Mouse (Mus musculus) kidney, postnatal 36 days (tissue): Measurements from ENCODE around the gene Slc25a45.

Experiments used
- DNase-seq, 2 experiments: peaks; one replicate each; pipeline ENCODE4 v3.0.0; 2021 to 2022; ENCODE audit warnings: mixed read lengths in 2 of 2

The Slc25a45 gene

GRCm38 (mm10) chr19:5856604-5857003 is 21.0 kb upstream of the Slc25a45 start:
- DNase-seq: no peak

GRCm38 (mm10) chr19:5862335-5863085 is 15.1 kb upstream of the Slc25a45 start:
- DNase-seq: no peak

DNA sequence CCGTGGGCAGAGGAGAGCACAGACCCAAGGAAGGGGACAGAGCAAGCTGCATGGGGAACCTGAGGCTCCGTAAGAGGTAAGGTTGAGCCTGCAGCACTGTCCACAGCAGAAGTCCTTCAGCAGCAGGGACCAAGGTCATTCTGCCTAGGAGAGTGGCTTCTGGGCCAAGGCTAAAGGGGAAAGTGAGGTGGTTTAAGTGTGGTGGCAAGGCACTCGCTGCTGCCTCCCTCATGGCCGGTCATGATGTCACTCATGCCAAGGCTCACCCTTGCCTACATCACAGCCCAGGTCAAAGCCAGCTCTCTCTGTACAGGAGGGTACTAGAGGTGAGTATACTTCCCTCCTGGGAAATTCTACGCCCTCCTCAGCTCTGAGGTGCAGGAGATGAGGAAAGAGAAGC is 13.8 kb upstream of the Slc25a45 start:
- no peak for DNase-seq

- no peak for DNase-seq
Observed at GRCm38 (mm10) chr19:5864710-5865398, 12.8 kb upstream of the Slc25a45 start.

GRCm38 (mm10) chr19:5868096-5868495 is 9.5 kb upstream of the Slc25a45 start:
- no peak for DNase-seq

DNA sequence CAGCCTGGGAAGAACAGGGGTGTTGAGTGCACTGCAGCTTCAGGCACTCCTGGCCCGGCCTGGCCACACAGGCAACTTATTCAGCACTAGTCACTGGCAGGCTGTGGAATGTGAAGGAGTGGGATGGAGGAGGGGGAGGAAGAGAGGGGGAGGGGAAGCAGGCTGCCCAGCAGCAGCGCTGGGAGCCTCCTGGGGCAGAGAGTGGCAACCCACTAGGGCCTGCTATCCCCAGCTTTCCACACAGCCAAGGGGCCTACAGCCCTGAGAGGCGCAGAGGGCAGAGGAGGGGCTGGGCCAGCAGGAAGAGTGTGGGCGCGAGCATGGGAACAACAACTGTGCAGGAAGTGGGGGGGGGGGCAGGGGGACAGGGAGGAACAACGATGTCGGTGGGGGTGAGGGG is 6.3 kb upstream of the Slc25a45 start:
- DNase-seq: peak; percentile 31 to 50

GRCm38 (mm10) chr19:5871683-5872082 is 5.9 kb upstream of the Slc25a45 start:
- DNase-seq: no peak

DNA sequence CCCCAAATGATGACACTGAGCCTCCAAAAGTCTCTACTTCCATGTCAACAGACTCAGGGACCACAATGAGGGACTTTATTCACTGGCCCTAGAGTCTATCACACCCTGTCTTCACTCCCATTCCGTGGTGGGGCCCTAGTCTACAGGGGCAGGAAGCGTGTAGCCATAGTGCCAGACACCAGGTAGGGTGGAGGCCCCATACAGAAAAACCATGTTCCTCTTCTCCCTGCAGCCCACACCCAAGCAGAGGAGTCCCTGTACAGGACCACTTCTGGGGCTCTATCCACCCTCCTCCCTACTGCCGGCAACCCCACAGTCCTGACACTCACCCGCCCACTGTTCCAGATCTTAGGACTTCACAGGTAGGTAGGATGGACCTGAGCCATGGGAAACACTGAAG is 5.1 kb upstream of the Slc25a45 start:
- no peak for DNase-seq

- DNase-seq: no peak
Observed at GRCm38 (mm10) chr19:5872931-5873556, 4.6 kb upstream of the Slc25a45 start.

DNA sequence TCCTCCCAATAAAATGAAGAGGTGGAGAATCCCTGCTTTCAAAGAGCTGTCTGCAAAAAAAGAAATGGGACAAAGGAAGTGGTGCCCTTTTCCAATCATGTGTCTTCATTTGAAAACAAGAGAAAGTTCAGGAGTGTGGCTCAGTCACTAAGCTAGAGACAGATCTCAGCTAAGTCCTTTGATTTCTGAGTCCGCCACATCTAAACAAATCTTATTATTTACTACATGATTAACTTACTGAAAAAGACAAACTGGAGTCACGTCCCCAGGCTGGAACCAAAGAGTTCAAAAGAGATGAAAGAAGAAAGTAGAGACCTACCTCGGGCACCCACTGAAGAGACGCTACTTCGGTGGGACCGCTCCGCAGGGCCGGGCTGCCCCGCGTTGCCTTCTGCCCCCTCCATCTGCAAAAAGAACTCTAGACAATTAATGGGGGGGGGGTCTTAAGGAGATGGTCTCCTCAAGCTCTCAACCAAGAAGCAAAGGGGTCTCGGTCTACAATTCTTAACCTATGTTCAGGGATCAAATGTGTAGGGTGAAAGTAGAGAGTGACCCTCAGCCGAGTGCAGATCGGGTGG is 3.1 kb upstream of the Slc25a45 start:
- no peak for DNase-seq

GRCm38 (mm10) chr19:5874969-5875480 is 2.6 kb upstream of the Slc25a45 start, which contains the start of gene Frmd8:
Frmd8 (minus strand) TSS chr19:5875274.
- DNase-seq: peak; percentile 97 to 98

GRCm38 (mm10) chr19:5878362-5878722 is 734 bp downstream of the Slc25a45 start:
- peak; percentile 92 to 95 for DNase-seq

- peak in 1 of 2 experiments; percentile 41 for DNase-seq
Observed at GRCm38 (mm10) chr19:5878916-5879315, 1.3 kb downstream of the Slc25a45 start.

DNA sequence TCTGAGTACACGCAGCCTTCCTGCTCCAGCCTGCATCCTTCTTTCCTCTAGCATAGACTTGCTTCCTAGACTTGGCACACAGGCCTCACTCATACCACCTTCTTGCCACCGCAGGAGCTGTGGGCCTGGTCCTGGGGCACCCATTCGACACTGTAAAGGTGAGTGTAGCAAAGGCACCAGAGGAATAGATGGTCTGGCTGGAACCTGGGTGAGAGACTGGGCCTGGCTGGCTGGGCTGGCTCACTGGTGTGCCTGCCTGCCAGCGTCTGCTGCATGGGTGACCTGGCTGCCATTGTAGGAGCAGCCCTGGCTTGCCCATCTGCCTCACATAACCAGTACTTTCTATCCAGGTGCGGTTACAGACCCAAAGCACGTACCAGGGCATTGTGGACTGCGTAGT is 2.1 kb downstream of the Slc25a45 start:
- no peak for DNase-seq

GRCm38 (mm10) chr19:5881155-5881554 is 3.5 kb downstream of the Slc25a45 start:
- peak; percentile 78 for DNase-seq

- peak; percentile 26 to 46 for DNase-seq
Observed at GRCm38 (mm10) chr19:5882079-5882478, 4.5 kb downstream of the Slc25a45 start.

- no peak for DNase-seq
Observed at GRCm38 (mm10) chr19:5883935-5884334, 6.3 kb downstream of the Slc25a45 start.

GRCm38 (mm10) chr19:5885838-5886237 is 8.2 kb downstream of the Slc25a45 start:
- peak; percentile 29 to 59 for DNase-seq

DNA sequence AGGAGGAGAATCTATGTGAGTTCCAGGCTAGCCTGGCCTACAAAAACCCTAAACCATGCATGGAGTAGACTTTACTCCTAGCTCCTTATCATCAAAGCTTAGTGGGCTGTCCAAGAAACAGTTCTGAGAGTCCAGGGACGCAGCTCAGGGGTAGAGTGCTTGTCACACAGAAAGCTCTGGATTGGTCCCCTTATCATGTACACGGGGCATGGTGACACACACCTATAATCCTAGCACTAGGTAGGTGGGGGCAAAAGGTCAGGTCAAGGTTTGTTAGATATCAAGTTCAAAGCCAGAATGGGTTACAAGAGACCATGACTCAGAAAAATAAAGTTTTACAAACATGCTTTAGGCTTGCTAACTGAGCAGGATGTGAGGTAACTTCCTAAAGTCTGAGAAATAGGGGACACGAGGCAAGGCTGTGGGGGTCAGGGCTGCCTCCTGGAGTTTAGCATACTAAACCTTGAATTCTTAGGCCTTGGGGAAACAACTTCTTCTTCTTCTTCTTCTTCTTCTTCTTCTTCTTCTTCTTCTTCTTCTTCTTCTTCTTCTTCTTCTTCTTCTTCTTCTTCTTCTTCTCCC is 9.7 kb downstream of the Slc25a45 start:
- DNase-seq: no peak

GRCm38 (mm10) chr19:5889211-5889610 is 11.6 kb downstream of the Slc25a45 start:
- peak in 1 of 2 experiments; percentile 23 for DNase-seq

GRCm38 (mm10) chr19:5891521-5892258 is 14.1 kb downstream of the Slc25a45 start:
- DNase-seq: peak in 1 of 2 experiments; percentile 28

GRCm38 (mm10) chr19:5892262-5892661 is 14.7 kb downstream of the Slc25a45 start:
- DNase-seq: no peak
